Mouse (Mus musculus): ENCODE data around the gene Lypd4. TPM values are rescaled to one million over a fixed set of nuclear protein-coding genes. Genes with fewer than 3 reads are reported as not detected.

Lypd4 gene
- polyA plus RNA-seq, 1 experiment, result not detected

GRCm38 (mm10) chr7:24889431-24890220, 19.9 kb upstream of the Lypd4 start:
- peaks cover 48% of the 10 kb centered on the region for H3K36me3 ChIP-seq (ENCODE audit: control insufficient read depth, insufficient read depth)
- H3K79me2 ChIP-seq (ENCODE audit: control insufficient read depth, insufficient read depth), result peaks cover 33% of the 10 kb centered on the region
- H3K27me3 ChIP-seq (ENCODE audit: control insufficient read depth, insufficient read depth, insufficient read length), result no peaks in the 10 kb centered on the region
- no peak overlapping the region for H3ac ChIP-seq (ENCODE audit: control insufficient read depth, insufficient read length)
- H3K4me2 ChIP-seq (ENCODE audit: low read depth), result no peak overlapping the region
- H3K4me3 ChIP-seq, result no peak overlapping the region
- TF ChIP-seq MYOD1 (IDR thresholded peaks at IDR 0.05; ENCODE audit: control insufficient read depth in 1 of 3, insufficient read length in 2 of 3, low read depth in 2 of 3), result no peak
- TF ChIP-seq E2F4 (IDR thresholded peaks at IDR 0.05; ENCODE audit: insufficient read depth), result no peak
- no peak for TF ChIP-seq USF1 (IDR thresholded peaks at IDR 0.05; ENCODE audit: low read depth)
- TF ChIP-seq REST (IDR thresholded peaks at IDR 0.05; ENCODE audit: insufficient read depth, insufficient read length), result no peak
- TF ChIP-seq SRF (IDR thresholded peaks at IDR 0.05; ENCODE audit: control insufficient read depth, insufficient read length, low read depth), result no peak
- TF ChIP-seq TCF3 (IDR thresholded peaks at IDR 0.05; ENCODE audit: insufficient read length, low read depth), result no peak
- TF ChIP-seq CEBPB (IDR thresholded peaks at IDR 0.05; ENCODE audit: insufficient read depth, poor library complexity, severe bottlenecking), result no peak
- no peak for TF ChIP-seq POLR2A (IDR thresholded peaks at IDR 0.05; ENCODE audit: insufficient read length, low read depth)
- TF ChIP-seq MYOG (IDR thresholded peaks at IDR 0.05; ENCODE audit: control insufficient read depth in 1 of 3, insufficient read depth in 1 of 3, insufficient read length in 2 of 3, low read depth in 2 of 3), result no peak
- no peak for TF ChIP-seq MAX (IDR thresholded peaks at IDR 0.05; ENCODE audit: low read depth)
- no peak for TF ChIP-seq TCF12 (IDR thresholded peaks at IDR 0.05; ENCODE audit: insufficient read depth, poor library complexity, severe bottlenecking)
- no peak for TF ChIP-seq POLR2AphosphoS2 (IDR thresholded peaks at IDR 0.05; ENCODE audit: insufficient read length, low read depth)

DNA sequence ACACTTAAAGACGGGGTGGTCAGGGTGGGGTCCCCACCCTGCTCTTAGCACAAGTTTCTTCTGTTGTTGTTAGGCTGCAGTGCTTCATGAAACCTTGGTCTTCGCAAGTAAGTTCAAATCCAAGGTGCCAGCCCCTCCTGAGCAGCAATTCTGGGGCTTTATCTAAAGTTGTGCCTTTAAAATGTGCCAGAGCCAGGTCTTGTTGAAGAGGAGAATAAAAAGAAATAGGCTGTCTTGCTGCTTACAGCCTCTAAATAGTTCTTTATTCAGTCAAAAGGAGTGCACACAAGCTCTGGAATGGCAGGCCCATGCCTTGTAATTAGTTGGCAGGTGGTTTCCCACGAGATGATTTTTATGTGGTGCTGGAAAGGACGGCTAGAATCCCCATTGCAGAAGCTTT, 17.4 kb upstream of the Lypd4 start:
- H3K79me2 ChIP-seq (ENCODE audit: control insufficient read depth, insufficient read depth), result peaks cover 33% of the 10 kb centered on the region
- peaks cover 48% of the 10 kb centered on the region for H3K36me3 ChIP-seq (ENCODE audit: control insufficient read depth, insufficient read depth)
- H3K27me3 ChIP-seq (ENCODE audit: control insufficient read depth, insufficient read depth, insufficient read length), result no peaks in the 10 kb centered on the region
- TF ChIP-seq MAX (IDR thresholded peaks at IDR 0.05; ENCODE audit: low read depth), result no peak
- TF ChIP-seq SRF (IDR thresholded peaks at IDR 0.05; ENCODE audit: control insufficient read depth, insufficient read length, low read depth), result no peak
- no peak overlapping the region for H3ac ChIP-seq (ENCODE audit: control insufficient read depth, insufficient read length)
- H3K4me2 ChIP-seq (ENCODE audit: low read depth), result peak overlapping the region; percentile 99
- H3K4me3 ChIP-seq, result peak overlapping the region; percentile 88

GRCm38 (mm10) chr7:24886308-24886633, 16.5 kb upstream of the Lypd4 start:
- H3K36me3 ChIP-seq (ENCODE audit: control insufficient read depth, insufficient read depth), result peaks cover 48% of the 10 kb centered on the region

DNA sequence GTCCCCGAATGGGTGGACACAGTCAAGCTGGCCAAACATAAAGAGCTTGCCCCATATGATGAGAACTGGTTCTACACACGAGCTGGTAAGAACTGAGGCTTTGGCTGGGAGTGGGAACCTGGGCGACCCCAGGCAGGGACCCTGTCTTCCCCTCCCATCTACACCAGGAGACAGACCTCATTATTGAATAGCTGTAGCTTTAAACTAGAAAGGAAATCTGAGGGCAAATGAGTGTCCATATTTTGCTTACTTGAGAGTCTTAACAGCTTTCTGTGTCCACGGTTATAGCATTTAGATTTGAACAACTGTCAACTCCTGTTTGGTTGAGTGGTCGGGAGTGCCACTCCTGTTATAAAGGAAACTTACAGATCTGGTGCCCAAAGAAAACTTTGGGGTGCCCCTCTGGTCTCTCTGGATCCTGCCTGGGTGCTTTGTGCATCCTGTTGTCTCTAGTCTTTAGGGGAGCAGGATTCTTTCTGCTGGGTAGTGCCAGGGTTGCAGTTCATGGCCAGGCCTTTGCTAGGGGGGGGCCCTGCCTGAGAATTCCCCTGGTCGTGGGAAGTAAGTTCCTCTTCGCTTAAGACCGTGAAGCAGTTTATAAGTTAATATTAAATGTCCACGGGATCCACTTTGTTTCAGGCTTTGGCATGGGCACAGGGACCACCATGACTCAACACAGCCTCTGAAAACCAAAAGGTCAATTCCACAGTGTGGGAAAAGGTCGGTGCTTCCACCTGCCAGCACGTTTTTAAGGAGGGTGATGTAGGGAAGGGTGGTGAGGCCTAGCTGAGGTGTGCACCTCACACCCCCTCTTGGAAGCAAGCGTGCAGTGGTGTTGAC, 15.9 kb upstream of the Lypd4 start:
- TF ChIP-seq POLR2A (IDR thresholded peaks at IDR 0.05; ENCODE audit: insufficient read length, low read depth), result peak; percentile 29
- no peak for TF ChIP-seq MAX (IDR thresholded peaks at IDR 0.05; ENCODE audit: low read depth)
- peak overlapping the region; percentile 99 for H3K4me2 ChIP-seq (ENCODE audit: low read depth)
- peak overlapping the region; percentile 99 for H3ac ChIP-seq (ENCODE audit: control insufficient read depth, insufficient read length)
- no peaks in the 10 kb centered on the region for H3K27me3 ChIP-seq (ENCODE audit: control insufficient read depth, insufficient read depth, insufficient read length)
- peaks cover 33% of the 10 kb centered on the region for H3K79me2 ChIP-seq (ENCODE audit: control insufficient read depth, insufficient read depth)
- H3K4me3 ChIP-seq, result peak overlapping the region; percentile 88
- H3K36me3 ChIP-seq (ENCODE audit: control insufficient read depth, insufficient read depth), result peaks cover 43% of the 10 kb centered on the region

More at GRCm38 (mm10) chr7:24886308-24886633, 16.5 kb upstream of the Lypd4 start:
- H3K4me2 ChIP-seq (ENCODE audit: low read depth), result peak overlapping the region; percentile 99
- H3K4me3 ChIP-seq, result peak overlapping the region; percentile 88
- TF ChIP-seq CEBPB (IDR thresholded peaks at IDR 0.05; ENCODE audit: insufficient read depth, poor library complexity, severe bottlenecking), result no peak
- no peak for TF ChIP-seq MAX (IDR thresholded peaks at IDR 0.05; ENCODE audit: low read depth)
- no peak for TF ChIP-seq TCF12 (IDR thresholded peaks at IDR 0.05; ENCODE audit: insufficient read depth, poor library complexity, severe bottlenecking)
- no peak for TF ChIP-seq REST (IDR thresholded peaks at IDR 0.05; ENCODE audit: insufficient read depth, insufficient read length)
- TF ChIP-seq POLR2AphosphoS2 (IDR thresholded peaks at IDR 0.05; ENCODE audit: insufficient read length, low read depth), result no peak
- no peak for TF ChIP-seq USF1 (IDR thresholded peaks at IDR 0.05; ENCODE audit: low read depth)
- TF ChIP-seq E2F4 (IDR thresholded peaks at IDR 0.05; ENCODE audit: insufficient read depth), result no peak
- no peak for TF ChIP-seq MYOG (IDR thresholded peaks at IDR 0.05; ENCODE audit: control insufficient read depth in 1 of 3, insufficient read depth in 1 of 3, insufficient read length in 2 of 3, low read depth in 2 of 3)
- TF ChIP-seq MYOD1 (IDR thresholded peaks at IDR 0.05; ENCODE audit: control insufficient read depth in 1 of 3, insufficient read length in 2 of 3, low read depth in 2 of 3), result no peak
- TF ChIP-seq POLR2A (IDR thresholded peaks at IDR 0.05; ENCODE audit: insufficient read length, low read depth), result no peak
- TF ChIP-seq TCF3 (IDR thresholded peaks at IDR 0.05; ENCODE audit: insufficient read length, low read depth), result no peak
- no peak for TF ChIP-seq SRF (IDR thresholded peaks at IDR 0.05; ENCODE audit: control insufficient read depth, insufficient read length, low read depth)
- no peaks in the 10 kb centered on the region for H3K27me3 ChIP-seq (ENCODE audit: control insufficient read depth, insufficient read depth, insufficient read length)
- H3K79me2 ChIP-seq (ENCODE audit: control insufficient read depth, insufficient read depth), result peaks cover 33% of the 10 kb centered on the region
- H3ac ChIP-seq (ENCODE audit: control insufficient read depth, insufficient read length), result peak overlapping the region; percentile 99

Measured in myocyte (in vitro differentiated cells).